Comparison of ENCODE assay signal across 8 mouse cellular contexts in genomic region chr8:81061950-81062349, GRCm38 (mm10). TPM values are rescaled to one million over a fixed set of nuclear protein-coding genes. Genes with fewer than 3 reads are reported as not detected.
A peak's percentile ranks its signal among the peaks of the same experiment; 100 is the strongest.
DNase-seq lines count a peak whose midpoint lies in the region; ATAC-seq and TF ChIP-seq lines count a peak whose summit lies in the region.

No protein-coding gene starts in this region.

- no peaks in the 10 kb centered on the region for H3K9me3 ChIP-seq in heart, embryonic 11.5 days (replicated peaks; ENCODE audit: control insufficient read depth, low read length)
- no peaks in the 10 kb centered on the region for H3K9me3 ChIP-seq in lung, embryonic 16.5 days (ENCODE audit: control insufficient read depth, low read length)
- H3K9me3 ChIP-seq in intestine, embryonic 15.5 days = no peaks in the 10 kb centered on the region

- H3K9ac ChIP-seq in heart, embryonic 11.5 days (ENCODE audit: low read depth, low read length) = no peak overlapping the region
- H3K9ac ChIP-seq in lung, embryonic 16.5 days (ENCODE audit: low read length) = no peak overlapping the region
- no peak overlapping the region for H3K9ac ChIP-seq in intestine, embryonic 15.5 days

- no peak overlapping the region for H3K27ac ChIP-seq in heart, embryonic 11.5 days (ENCODE audit: low read depth, low read length)
- no peak overlapping the region for H3K27ac ChIP-seq in thymus, adult 2 months (ENCODE audit: control insufficient read depth, insufficient read depth, low read length)
- no peak overlapping the region for H3K27ac ChIP-seq in lung, embryonic 16.5 days (ENCODE audit: low read length)
- no peak overlapping the region for H3K27ac ChIP-seq in intestine, embryonic 15.5 days

- intact Hi-C loops in heart, postnatal 10 days (cut with DNase I) = loop anchor here (2.0 to 10.0 kb wide), 3 partner anchors 283 to 1683 kb away; partner anchors contain the start of gene Inpp4b

- no peak overlapping the region for H3K4me3 ChIP-seq in heart, embryonic 11.5 days (ENCODE audit: low read depth, low read length)
- no peak overlapping the region for H3K4me3 ChIP-seq in thymus, adult 2 months (ENCODE audit: control insufficient read depth, insufficient read depth, low read length)
- no peak overlapping the region for H3K4me3 ChIP-seq in lung, embryonic 16.5 days (ENCODE audit: low read length)
- H3K4me3 ChIP-seq in intestine, embryonic 15.5 days (replicated peaks) = no peak overlapping the region

- WGBS in heart, embryonic 11.5 days (ENCODE audit: insufficient replicate concordance) = 25% methylated on average over 3 of the region's 3 CpGs
- WGBS in thymus, adult 2 months = 6% methylated on average over 3 of the region's 3 CpGs
- 14% methylated on average over 3 of the region's 3 CpGs for whole genome bisulfite sequencing in lung, embryonic 16.5 days
- 35% methylated on average over 3 of the region's 3 CpGs for WGBS in intestine, embryonic 15.5 days

- no peak overlapping the region for H3K4me2 ChIP-seq in heart, embryonic 11.5 days
- no peak overlapping the region for H3K4me2 ChIP-seq in lung, embryonic 16.5 days (ENCODE audit: low read depth, low read length)
- no peak overlapping the region for H3K4me2 ChIP-seq in intestine, embryonic 15.5 days (replicated peaks)

- peak; percentile 13 to 44 for DNase-seq in heart, postnatal 10 days
- DNase-seq in thymus, adult 2 months = peak; percentile 1
- DNase-seq in thymus, postnatal 10 days (ENCODE audit: low spot score in 2 of 2) = no peak
- peak; percentile 49 for DNase-seq in forelimb bud, embryonic 11.5 days (ENCODE audit: low read depth, low spot score)
- DNase-seq in c-Kit-positive CD71-positive TER-119-positive erythroid progenitor cells, embryonic 14.5 days (ENCODE audit: low spot score) = no peak

- H3K36me3 ChIP-seq in heart, embryonic 11.5 days (ENCODE audit: control insufficient read depth, insufficient read depth, low read length) = no peaks in the 10 kb centered on the region
- H3K36me3 ChIP-seq in thymus, adult 2 months (ENCODE audit: control insufficient read depth, insufficient read depth, low read length) = no peaks in the 10 kb centered on the region
- H3K36me3 ChIP-seq in lung, embryonic 16.5 days (ENCODE audit: control insufficient read depth, insufficient read depth, low read length) = no peaks in the 10 kb centered on the region
- no peaks in the 10 kb centered on the region for H3K36me3 ChIP-seq in intestine, embryonic 15.5 days

- no peak for TF ChIP-seq POLR2A in thymus, adult 2 months (IDR thresholded peaks at IDR 0.05; ENCODE audit: control insufficient read depth, extremely low read depth, insufficient read depth, low read length, poor library complexity)

- no peak for TF ChIP-seq CTCF in thymus, adult 2 months (IDR thresholded peaks at IDR 0.05; ENCODE audit: borderline replicate concordance, control insufficient read depth, extremely low read depth, insufficient read depth, low read length, poor library complexity)

- H3K4me1 ChIP-seq in heart, embryonic 11.5 days (ENCODE audit: control insufficient read depth, insufficient read depth, low read length) = no peaks in the 10 kb centered on the region
- H3K4me1 ChIP-seq in thymus, adult 2 months (replicated peaks; ENCODE audit: control insufficient read depth, insufficient read depth, low read length) = no peaks in the 10 kb centered on the region
- peaks cover 10% of the 10 kb centered on the region; the same call in 1 of the 2 replicates for H3K4me1 ChIP-seq in lung, embryonic 16.5 days (replicated peaks; ENCODE audit: control insufficient read depth, insufficient read depth, low read length)
- H3K4me1 ChIP-seq in intestine, embryonic 15.5 days (replicated peaks) = no peaks in the 10 kb centered on the region

- no peaks in the 10 kb centered on the region for H3K27me3 ChIP-seq in heart, embryonic 11.5 days (ENCODE audit: control insufficient read depth, insufficient read depth, low read length)
- no peaks in the 10 kb centered on the region for H3K27me3 ChIP-seq in thymus, adult 2 months (ENCODE audit: control insufficient read depth, insufficient read depth, low read length)
- H3K27me3 ChIP-seq in lung, embryonic 16.5 days (ENCODE audit: control insufficient read depth, insufficient read depth, low read depth, low read length) = no peaks in the 10 kb centered on the region
- no peaks in the 10 kb centered on the region for H3K27me3 ChIP-seq in intestine, embryonic 15.5 days (replicated peaks)

- no peak for ATAC-seq in heart, embryonic 11.5 days (replicated peaks; ENCODE audit: insufficient number of reproducible peaks, low FRiP score, low TSS enrichment)
- ATAC-seq in lung, embryonic 16.5 days (ENCODE audit: low read depth) = peak; percentile 72
- no peak for ATAC-seq in intestine, embryonic 15.5 days

RNA-seq across cellular contexts. Expression of gene Usp38, which starts 47.2 kb away (rescaled TPM):
- total RNA-seq in heart, postnatal 10 days (2021) = 10 to 100 TPM; 22.3 to 23.3 TPM
- polyA plus RNA-seq in heart, embryonic 11.5 days (2014; fragmentation: Nextera tagmentation; extraction: Ambion mirVana) = 19.2 and 19.3 TPM in 2 replicates
- 23.7 and 29.6 TPM in 2 replicates for polyA plus RNA-seq in thymus, adult 2 months (2012; rRNA removed)
- polyA plus RNA-seq in lung, embryonic 16.5 days (2015; fragmentation: Nextera tagmentation; extraction: Ambion mirVana) = 16.4 and 18.1 TPM in 2 replicates
- polyA plus RNA-seq in intestine, embryonic 15.5 days (2015; fragmentation: Nextera tagmentation; extraction: Ambion mirVana) = 15.2 and 16.9 TPM in 2 replicates

Comparison
In these comparisons a context has a peak if more than half of its experiments do, and no peak if none do; other contexts are left out.
1. DNase-seq: peak in heart, postnatal 10 days (2 of 2), thymus, adult 2 months (single experiment) and forelimb bud, embryonic 11.5 days (single experiment); none in thymus, postnatal 10 days (0 of 2) and c-Kit-positive CD71-positive TER-119-positive erythroid progenitor cells, embryonic 14.5 days (single experiment).